ENCODE assay signal across 33 mouse cellular contexts in the genomic region with DNA sequence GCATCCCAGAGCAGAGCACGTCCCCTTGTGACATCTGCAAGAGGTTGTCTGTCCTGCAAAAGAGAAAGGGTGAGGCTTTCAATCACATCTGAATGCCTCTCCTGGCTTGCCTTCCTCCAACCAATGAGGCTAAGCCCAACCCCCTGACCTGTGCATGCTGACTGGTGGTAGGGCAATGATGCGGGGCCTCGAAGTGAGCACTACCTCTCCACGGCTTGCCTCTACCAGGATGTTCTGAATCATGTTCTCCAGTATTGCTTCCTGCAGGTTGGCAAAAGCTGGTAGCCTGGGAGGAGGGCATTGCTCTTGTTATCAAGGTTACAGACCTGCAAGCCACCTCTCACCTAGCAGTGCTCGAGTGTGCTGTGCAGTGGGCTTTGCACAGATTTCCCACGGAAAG. TPM values are rescaled to one million over a fixed set of nuclear protein-coding genes. Genes with fewer than 3 reads are reported as not detected.
"Had no signal": no experiment of that assay in that cellular context is flagged by ENCODE, and none has a peak within 500 bp of the region (broad histone marks: within the 10 kb centered on the region; RNA-seq: fewer than 3 reads in every experiment).

No protein-coding gene starts in this region.

- H3K9me3 ChIP-seq: embryonic facial prominence, embryonic 10.5 days; embryonic facial prominence, embryonic 12.5 days; embryonic facial prominence, embryonic 13.5 days; embryonic facial prominence, embryonic 15.5 days; forebrain, embryonic 10.5 days; forebrain, embryonic 12.5 days; forebrain, embryonic 13.5 days; forebrain, embryonic 15.5 days; heart, embryonic 10.5 days had no signal

- DNase-seq: gastrocnemius, postnatal 14 days; gastrocnemius, postnatal 25 days; gastrocnemius, postnatal 36 days; heart, adult 11 months; heart, adult 2 months had no signal

- H3K36me3 ChIP-seq: embryonic facial prominence, embryonic 10.5 days; embryonic facial prominence, embryonic 12.5 days; embryonic facial prominence, embryonic 13.5 days; embryonic facial prominence, embryonic 15.5 days; forebrain, embryonic 10.5 days; forebrain, embryonic 12.5 days; forebrain, embryonic 15.5 days; heart, embryonic 10.5 days had no signal

- H3K9ac ChIP-seq: embryonic facial prominence, embryonic 12.5 days; embryonic facial prominence, embryonic 13.5 days; embryonic facial prominence, embryonic 15.5 days; forebrain, embryonic 12.5 days; forebrain, embryonic 13.5 days; forebrain, embryonic 15.5 days; forebrain, postnatal 0 days had no signal

- H3K4me2 ChIP-seq: embryonic facial prominence, embryonic 12.5 days; embryonic facial prominence, embryonic 13.5 days; embryonic facial prominence, embryonic 15.5 days; forebrain, embryonic 12.5 days; forebrain, embryonic 13.5 days; forebrain, embryonic 15.5 days had no signal

- ATAC-seq: forebrain, embryonic 13.5 days; forebrain, embryonic 14.5 days; forebrain, embryonic 15.5 days; forebrain, embryonic 16.5 days; forebrain, postnatal 0 days had no signal

- H3K4me3 ChIP-seq: embryonic facial prominence, embryonic 10.5 days; embryonic facial prominence, embryonic 12.5 days; embryonic facial prominence, embryonic 13.5 days; embryonic facial prominence, embryonic 15.5 days; erythroblast, embryonic 14.5 days; forebrain, embryonic 10.5 days; forebrain, embryonic 12.5 days; forebrain, embryonic 13.5 days; forebrain, embryonic 15.5 days; gastrocnemius, adult 2 months; heart, adult 2 months; heart, embryonic 10.5 days had no signal

- H3K27ac ChIP-seq: embryonic facial prominence, embryonic 10.5 days; embryonic facial prominence, embryonic 12.5 days; embryonic facial prominence, embryonic 13.5 days; embryonic facial prominence, embryonic 15.5 days; forebrain, embryonic 10.5 days; forebrain, embryonic 12.5 days; forebrain, embryonic 13.5 days; forebrain, embryonic 15.5 days; gastrocnemius, adult 2 months; heart, adult 2 months; heart, embryonic 10.5 days had no signal

RNA-seq across cellular contexts. Expression of a gene that starts 9.2 kb away (rescaled TPM):
- total RNA-seq: common myeloid progenitor, adult 5-6 weeks; forebrain, postnatal 0 days; gastrocnemius, adult 18-20 months; gastrocnemius, adult 2 months; gastrocnemius, adult 8-10 months; gastrocnemius, postnatal 10 days; gastrocnemius, postnatal 14 days; gastrocnemius, postnatal 25 days; gastrocnemius, postnatal 36 days; gastrocnemius, postnatal 4 days; granulocyte monocyte progenitor cell, adult 5-6 weeks; heart, adult 18-20 months; heart, adult 2 months; heart, adult 8-10 months had no signal
- polyA plus RNA-seq: embryonic facial prominence, embryonic 10.5 days; embryonic facial prominence, embryonic 13.5 days; embryonic facial prominence, embryonic 14.5 days; erythroblast, embryonic 14.5 days; forebrain, embryonic 10.5 days; forebrain, embryonic 11.5 days; forebrain, embryonic 12.5 days; forebrain, embryonic 13.5 days; forebrain, embryonic 14.5 days; forebrain, embryonic 15.5 days; forebrain, embryonic 16.5 days; forebrain, postnatal 0 days; heart, embryonic 10.5 days had no signal

RNA-seq across cellular contexts. Expression of a gene that starts 17.0 kb away (rescaled TPM):
- total RNA-seq: common myeloid progenitor, adult 5-6 weeks; forebrain, postnatal 0 days; gastrocnemius, adult 18-20 months; gastrocnemius, adult 2 months; gastrocnemius, adult 8-10 months; gastrocnemius, postnatal 10 days; gastrocnemius, postnatal 14 days; gastrocnemius, postnatal 25 days; gastrocnemius, postnatal 36 days; gastrocnemius, postnatal 4 days; granulocyte monocyte progenitor cell, adult 5-6 weeks; heart, adult 18-20 months; heart, adult 2 months; heart, adult 8-10 months had no signal
- polyA plus RNA-seq: cortical plate, adult 2 months; embryonic facial prominence, embryonic 10.5 days; embryonic facial prominence, embryonic 13.5 days; embryonic facial prominence, embryonic 14.5 days; erythroblast, embryonic 14.5 days; forebrain, embryonic 10.5 days; forebrain, embryonic 11.5 days; forebrain, embryonic 12.5 days; forebrain, embryonic 13.5 days; forebrain, embryonic 14.5 days; forebrain, embryonic 16.5 days; forebrain, postnatal 0 days; frontal cortex, adult 2 months; gonadal fat pad, adult 2 months had no signal

RNA-seq across cellular contexts. Expression of a gene that starts 33.2 kb away (rescaled TPM):
- total RNA-seq: common myeloid progenitor, adult 5-6 weeks; gastrocnemius, adult 18-20 months; gastrocnemius, adult 2 months; gastrocnemius, adult 8-10 months; gastrocnemius, postnatal 10 days; gastrocnemius, postnatal 14 days; gastrocnemius, postnatal 25 days; gastrocnemius, postnatal 36 days; gastrocnemius, postnatal 4 days; granulocyte monocyte progenitor cell, adult 5-6 weeks; heart, adult 2 months; heart, adult 8-10 months had no signal
- polyA plus RNA-seq: embryonic facial prominence, embryonic 10.5 days; embryonic facial prominence, embryonic 11.5 days; embryonic facial prominence, embryonic 13.5 days; erythroblast, embryonic 14.5 days; heart, embryonic 10.5 days had no signal

RNA-seq across cellular contexts. Expression of a gene that starts 47.5 kb away (rescaled TPM):
- total RNA-seq: common myeloid progenitor, adult 5-6 weeks; gastrocnemius, adult 18-20 months; gastrocnemius, adult 2 months; gastrocnemius, adult 8-10 months; gastrocnemius, postnatal 25 days; gastrocnemius, postnatal 36 days; granulocyte monocyte progenitor cell, adult 5-6 weeks; heart, adult 18-20 months had no signal
- polyA plus RNA-seq: erythroblast, embryonic 14.5 days; heart, embryonic 10.5 days had no signal

RNA-seq across cellular contexts. Expression of a gene that starts 49.3 kb away (rescaled TPM):
- total RNA-seq: common myeloid progenitor, adult 5-6 weeks; granulocyte monocyte progenitor cell, adult 5-6 weeks had no signal
- polyA plus RNA-seq: embryonic facial prominence, embryonic 10.5 days; embryonic facial prominence, embryonic 11.5 days; forebrain, embryonic 10.5 days had no signal
